Comparison of ENCODE assay signal across 19 mouse cellular contexts in the genomic region with DNA sequence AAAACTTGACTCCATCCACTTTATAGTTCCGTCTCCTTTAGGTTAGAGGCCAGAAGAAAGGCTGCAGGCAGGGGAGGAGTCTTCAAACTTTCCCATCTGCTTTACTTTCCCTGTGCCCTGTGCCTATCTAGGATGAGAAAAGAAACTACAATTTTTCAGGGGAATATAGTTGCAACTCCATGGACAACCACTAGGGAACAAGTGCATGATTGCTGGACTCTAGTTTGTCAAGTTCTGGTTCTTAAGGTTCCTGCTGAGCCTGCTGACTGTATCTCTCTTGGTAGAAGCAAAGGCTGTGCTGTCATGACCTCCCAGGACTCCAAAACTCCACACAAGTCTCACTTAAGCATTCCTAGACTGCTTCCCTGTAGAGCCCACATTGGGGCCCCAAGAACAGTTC.
DNase-seq lines count a peak whose midpoint lies in the region; ATAC-seq and TF ChIP-seq lines count a peak whose summit lies in the region.
"Had no signal": no experiment of that assay in that cellular context is flagged by ENCODE, and none has a peak within 500 bp of the region (broad histone marks: within the 10 kb centered on the region; RNA-seq: fewer than 3 reads in every experiment).

No protein-coding gene starts in this region.

- no peaks in the 10 kb centered on the region for H3K4me1 ChIP-seq in heart, postnatal 0 days (ENCODE audit: control insufficient read depth, insufficient read depth)
- no peaks in the 10 kb centered on the region for H3K4me1 ChIP-seq in liver, postnatal 0 days (ENCODE audit: insufficient read depth)
- H3K4me1 ChIP-seq in E14TG2a.4 (replicated peaks; ENCODE audit: low read depth, low read length) = no peaks in the 10 kb centered on the region
- peaks cover 5% of the 10 kb centered on the region for H3K4me1 ChIP-seq in embryonic facial prominence, embryonic 10.5 days
- H3K4me1 ChIP-seq: forebrain, embryonic 12.5 days; heart, embryonic 15.5 days; hindbrain, embryonic 13.5 days; kidney, embryonic 15.5 days; liver, embryonic 15.5 days had no signal

- H3K9me3 ChIP-seq in heart, postnatal 0 days (replicated peaks; ENCODE audit: control insufficient read depth, low read length) = no peaks in the 10 kb centered on the region
- no peaks in the 10 kb centered on the region for H3K9me3 ChIP-seq in liver, postnatal 0 days (ENCODE audit: low read length)
- H3K9me3 ChIP-seq in E14TG2a.4 (ENCODE audit: low read length) = no peaks in the 10 kb centered on the region
- no peaks in the 10 kb centered on the region for H3K9me3 ChIP-seq in embryonic facial prominence, embryonic 10.5 days
- H3K9me3 ChIP-seq: forebrain, embryonic 12.5 days; heart, embryonic 15.5 days; hindbrain, embryonic 13.5 days; kidney, embryonic 15.5 days; liver, embryonic 15.5 days had no signal

- no peak overlapping the region for H3K4me3 ChIP-seq in heart, postnatal 0 days (ENCODE audit: low read depth, low read length)
- H3K4me3 ChIP-seq in liver, postnatal 0 days (ENCODE audit: low read depth, low read length) = no peak overlapping the region
- H3K4me3 ChIP-seq in E14TG2a.4 (replicated peaks; ENCODE audit: low read length) = no peak overlapping the region
- no peak overlapping the region for H3K4me3 ChIP-seq in embryonic facial prominence, embryonic 10.5 days
- H3K4me3 ChIP-seq: forebrain, embryonic 12.5 days; heart, embryonic 15.5 days; hindbrain, embryonic 13.5 days; kidney, embryonic 15.5 days; liver, embryonic 15.5 days had no signal

- H3K4me2 ChIP-seq in heart, postnatal 0 days (ENCODE audit: low read depth, low read length) = no peak overlapping the region
- H3K4me2 ChIP-seq in liver, postnatal 0 days (ENCODE audit: low read depth, low read length) = no peak overlapping the region
- H3K4me2 ChIP-seq: forebrain, embryonic 12.5 days; heart, embryonic 15.5 days; hindbrain, embryonic 13.5 days; kidney, embryonic 15.5 days; liver, embryonic 15.5 days had no signal

- no peak for ATAC-seq in heart, postnatal 0 days (ENCODE audit: insufficient read depth, low read depth)
- no peak for ATAC-seq in liver, postnatal 0 days

- TF ChIP-seq CTCF in heart, postnatal 0 days (IDR thresholded peaks at IDR 0.05; ENCODE audit: low read depth) = peak; percentile 8; the same call in 1 of the 2 replicates
- TF ChIP-seq CTCF in liver, postnatal 0 days (IDR thresholded peaks at IDR 0.05; ENCODE audit: low read depth) = 0 out of 2 replicates have a peak, but pooled peaks have one; percentile 9
- TF ChIP-seq CTCF in E14TG2a.4 (conservative IDR thresholded peaks at IDR 0.05; ENCODE audit: low read length) = peak; percentile 24; the same call in 1 of the 2 replicates
- TF ChIP-seq CTCF in brain, embryonic 14.5 days (IDR thresholded peaks at IDR 0.05; ENCODE audit: borderline replicate concordance, extremely low read depth, insufficient read depth, insufficient read length) = peak; percentile 17; the same call in 1 of the 2 replicates

- H3K27ac ChIP-seq in heart, postnatal 0 days (ENCODE audit: low read depth) = no peak overlapping the region
- no peak overlapping the region for H3K27ac ChIP-seq in liver, postnatal 0 days (ENCODE audit: low read depth)
- H3K27ac ChIP-seq in embryonic facial prominence, embryonic 10.5 days (replicated peaks) = no peak overlapping the region
- H3K27ac ChIP-seq: forebrain, embryonic 12.5 days; heart, embryonic 15.5 days; hindbrain, embryonic 13.5 days; kidney, embryonic 15.5 days; liver, embryonic 15.5 days had no signal

- no peaks in the 10 kb centered on the region for H3K27me3 ChIP-seq in heart, postnatal 0 days (ENCODE audit: control insufficient read depth, insufficient read depth, low read length)
- H3K27me3 ChIP-seq in liver, postnatal 0 days (ENCODE audit: insufficient read depth, low read length) = no peaks in the 10 kb centered on the region
- no peaks in the 10 kb centered on the region for H3K27me3 ChIP-seq in E14TG2a.4 (ENCODE audit: insufficient read depth, low read length)
- H3K27me3 ChIP-seq in embryonic facial prominence, embryonic 10.5 days (replicated peaks; ENCODE audit: low read depth, poor library complexity, severe bottlenecking) = no peaks in the 10 kb centered on the region
- H3K27me3 ChIP-seq: forebrain, embryonic 12.5 days; heart, embryonic 15.5 days; hindbrain, embryonic 13.5 days; kidney, embryonic 15.5 days; liver, embryonic 15.5 days had no signal

- H3K36me3 ChIP-seq in heart, postnatal 0 days (replicated peaks; ENCODE audit: control insufficient read depth, insufficient read depth, low read length) = no peaks in the 10 kb centered on the region
- no peaks in the 10 kb centered on the region for H3K36me3 ChIP-seq in liver, postnatal 0 days (replicated peaks; ENCODE audit: insufficient read depth, low read length)
- no peaks in the 10 kb centered on the region for H3K36me3 ChIP-seq in E14TG2a.4 (ENCODE audit: insufficient read depth, low read length)
- no peaks in the 10 kb centered on the region for H3K36me3 ChIP-seq in embryonic facial prominence, embryonic 10.5 days (replicated peaks)
- H3K36me3 ChIP-seq: forebrain, embryonic 12.5 days; heart, embryonic 15.5 days; hindbrain, embryonic 13.5 days; kidney, embryonic 15.5 days; liver, embryonic 15.5 days had no signal

- WGBS in heart, postnatal 0 days = 87% methylated on average over 1 of the region's 1 CpGs
- 73% methylated on average over 1 of the region's 1 CpGs for WGBS in liver, postnatal 0 days (ENCODE audit: insufficient replicate concordance)
- 83% methylated on average over 1 of the region's 1 CpGs for WGBS in embryonic facial prominence, embryonic 10.5 days

- no peak overlapping the region for H3K9ac ChIP-seq in heart, postnatal 0 days (replicated peaks; ENCODE audit: low read depth, low read length)
- H3K9ac ChIP-seq in liver, postnatal 0 days (replicated peaks) = no peak overlapping the region
- H3K9ac ChIP-seq: forebrain, embryonic 12.5 days; heart, embryonic 15.5 days; hindbrain, embryonic 13.5 days; kidney, embryonic 15.5 days; liver, embryonic 15.5 days had no signal

- TF ChIP-seq POLR2A in brain, embryonic 14.5 days (IDR thresholded peaks at IDR 0.05; ENCODE audit: borderline replicate concordance, extremely low read depth, insufficient read depth, insufficient read length, poor library complexity, severe bottlenecking) = no peak

- DNase-seq in heart, postnatal 0 days (ENCODE audit: low spot score) = no peak
- DNase-seq in heart, adult 9 months (ENCODE audit: low spot score in 2 of 2) = no peak
- no peak for DNase-seq in liver, postnatal 0 days
- DNase-seq in liver = no peak
- DNase-seq in brain, embryonic 14.5 days (ENCODE audit: low read depth) = no peak
- no peak for DNase-seq in cerebellum, adult 11-12 months
- DNase-seq in embryonic facial prominence, embryonic 10.5 days (ENCODE audit: low spot score) = no peak
- DNase-seq: adrenal gland, postnatal 36 days; cerebellum, adult 2 months; gastrocnemius, postnatal 10 days; heart, adult 18-20 months; right cerebral cortex, postnatal 14 days; thymus, adult 18-20 months had no signal

- TF ChIP-seq EP300 in heart, postnatal 0 days (IDR thresholded peaks at IDR 0.05; ENCODE audit: low read depth) = no peak
- TF ChIP-seq EP300 in liver, postnatal 0 days (IDR thresholded peaks at IDR 0.05; ENCODE audit: low read depth) = no peak
